Mouse (Mus musculus): ENCODE measurements around the gene Fars2. TPM values are rescaled to one million over a fixed set of nuclear protein-coding genes. Genes with fewer than 3 reads are reported as not detected.

Fars2 gene
- total RNA-seq, 2 experiments from 2014 or later, result 87.9 to 92.2 TPM

- DNase-seq (ENCODE audit: low spot score in 2 of 2), result no peak
These were observed 506.3 kb downstream of the Fars2 start for GRCm38 (mm10) chr13:36623556-36623955.

GRCm38 (mm10) chr13:36629154-36629553, 511.9 kb downstream of the Fars2 start:
- DNase-seq (ENCODE audit: low spot score in 2 of 2), result no peak

- DNase-seq (ENCODE audit: low spot score in 2 of 2), result no peak
These were observed 531.0 kb downstream of the Fars2 start for GRCm38 (mm10) chr13:36648257-36648656.

- DNase-seq (ENCODE audit: low spot score in 2 of 2), result no peak
These were observed 537.0 kb downstream of the Fars2 start for GRCm38 (mm10) chr13:36654251-36654650.

- DNase-seq (ENCODE audit: low spot score in 2 of 2), result no peak
These were observed 562.1 kb downstream of the Fars2 start for GRCm38 (mm10) chr13:36679345-36679744.

- no peak for DNase-seq (ENCODE audit: low spot score in 2 of 2)
These were observed 563.6 kb downstream of the Fars2 start for GRCm38 (mm10) chr13:36680690-36681355.

GRCm38 (mm10) chr13:36683581-36683980, 566.4 kb downstream of the Fars2 start:
- no peak for DNase-seq (ENCODE audit: low spot score in 2 of 2)

- peak; percentile 47 to 51 for DNase-seq (ENCODE audit: low spot score in 2 of 2)
These were observed 578.4 kb downstream of the Fars2 start for GRCm38 (mm10) chr13:36695516-36696201.

- peak; percentile 63 to 81 for DNase-seq (ENCODE audit: low spot score in 2 of 2)
These were observed 579.1 kb downstream of the Fars2 start for GRCm38 (mm10) chr13:36696351-36696771.

GRCm38 (mm10) chr13:36707088-36707690, 590.0 kb downstream of the Fars2 start:
- no peak for DNase-seq (ENCODE audit: low spot score in 2 of 2)

GRCm38 (mm10) chr13:36714101-36714500, 596.9 kb downstream of the Fars2 start:
- no peak for DNase-seq (ENCODE audit: low spot score in 2 of 2)

GRCm38 (mm10) chr13:36716708-36717107, 599.5 kb downstream of the Fars2 start:
- no peak for DNase-seq (ENCODE audit: low spot score in 2 of 2)

- DNase-seq (ENCODE audit: low spot score in 2 of 2), result no peak
These were observed 600.2 kb downstream of the Fars2 start for GRCm38 (mm10) chr13:36717376-36717775.

- no peak for DNase-seq (ENCODE audit: low spot score in 2 of 2)
These were observed 603.2 kb downstream of the Fars2 start for GRCm38 (mm10) chr13:36720297-36721017.

- no peak for DNase-seq (ENCODE audit: low spot score in 2 of 2)
These were observed 605.1 kb downstream of the Fars2 start for GRCm38 (mm10) chr13:36722309-36722708.

- no peak for DNase-seq (ENCODE audit: low spot score in 2 of 2)
These were observed 606.6 kb downstream of the Fars2 start for GRCm38 (mm10) chr13:36723726-36724300.

GRCm38 (mm10) chr13:36724533-36725470, 607.6 kb downstream of the Fars2 start:
- peak in 1 of 2 experiments; percentile 15 for DNase-seq (ENCODE audit: low spot score in 2 of 2)

GRCm38 (mm10) chr13:36725881-36726280, 608.7 kb downstream of the Fars2 start:
- DNase-seq (ENCODE audit: low spot score in 2 of 2), result no peak

- DNase-seq (ENCODE audit: low spot score in 2 of 2), result no peak
These were observed 609.3 kb downstream of the Fars2 start for GRCm38 (mm10) chr13:36726551-36726950.
